Mouse (Mus musculus): Measurements from ENCODE around the gene Ddx52.

The Ddx52 gene

GRCm38 (mm10) chr11:83941950-83942840 is at the start of gene Ddx52:
Gene Ddx52, plus strand, starts transcription at chr11:83942062.
- in situ Hi-C loops (cut with MseI, MboI), result no loop called here

GRCm38 (mm10) chr11:83893325-83893724 is 48.5 kb upstream of the Ddx52 start:
- in situ Hi-C loops (cut with MseI, MboI), result no loop called here

GRCm38 (mm10) chr11:83896430-83897410 is 45.1 kb upstream of the Ddx52 start:
- in situ Hi-C loops (cut with MseI, MboI), result no loop called here

- in situ Hi-C loops (cut with MseI, MboI), result no loop called here
Observed at GRCm38 (mm10) chr11:83897569-83897968, 44.3 kb upstream of the Ddx52 start.

GRCm38 (mm10) chr11:83902812-83903211 is 39.0 kb upstream of the Ddx52 start:
- in situ Hi-C loops (cut with MseI, MboI), result no loop called here

GRCm38 (mm10) chr11:83905756-83906155 is 36.1 kb upstream of the Ddx52 start:
- in situ Hi-C loops (cut with MseI, MboI), result no loop called here

- in situ Hi-C loops (cut with MseI, MboI), result no loop called here
Observed at GRCm38 (mm10) chr11:83908376-83908775, 33.5 kb upstream of the Ddx52 start.

GRCm38 (mm10) chr11:83913824-83914311 is 28.0 kb upstream of the Ddx52 start:
- in situ Hi-C loops (cut with MseI, MboI), result no loop called here

- in situ Hi-C loops (cut with MseI, MboI), result no loop called here
Observed at GRCm38 (mm10) chr11:83914501-83914900, 27.4 kb upstream of the Ddx52 start.

- in situ Hi-C loops (cut with MseI, MboI), result no loop called here
Observed at GRCm38 (mm10) chr11:83922600-83922999, 19.3 kb upstream of the Ddx52 start.

GRCm38 (mm10) chr11:83927097-83927496 is 14.8 kb upstream of the Ddx52 start:
- in situ Hi-C loops (cut with MseI, MboI), result loop anchor here in 1 of 2 experiments (5.0 kb wide), 1 partner anchor 95 kb away; no protein-coding TSS in a partner anchor

GRCm38 (mm10) chr11:83932506-83933106 is 9.3 kb upstream of the Ddx52 start:
- in situ Hi-C loops (cut with MseI, MboI), result loop anchor here (5.0 to 10.0 kb wide), 2 partner anchors 115 to 118 kb away; no protein-coding TSS in a partner anchor

- in situ Hi-C loops (cut with MseI, MboI), result loop anchor here (5.0 to 10.0 kb wide), 2 partner anchors 116 to 119 kb away; no protein-coding TSS in a partner anchor
Observed at GRCm38 (mm10) chr11:83933376-83933775, 8.5 kb upstream of the Ddx52 start.

- in situ Hi-C loops (cut with MseI, MboI), result loop anchor here in 1 of 2 experiments (10.0 kb wide), 1 partner anchor 121 kb away; no protein-coding TSS in a partner anchor
Observed at GRCm38 (mm10) chr11:83935986-83936665, 5.7 kb upstream of the Ddx52 start.

GRCm38 (mm10) chr11:83938556-83938955 is 3.3 kb upstream of the Ddx52 start:
- in situ Hi-C loops (cut with MseI, MboI), result loop anchor here in 1 of 2 experiments (10.0 kb wide), 1 partner anchor 124 kb away; no protein-coding TSS in a partner anchor

GRCm38 (mm10) chr11:83956822-83957221 is 15.0 kb downstream of the Ddx52 start:
- in situ Hi-C loops (cut with MseI, MboI), result no loop called here

GRCm38 (mm10) chr11:83961983-83962382 is 20.1 kb downstream of the Ddx52 start:
- in situ Hi-C loops (cut with MseI, MboI), result no loop called here

- in situ Hi-C loops (cut with MseI, MboI), result no loop called here
Observed at GRCm38 (mm10) chr11:83963991-83964921, 22.4 kb downstream of the Ddx52 start, which contains the start of gene Synrg. Gene Synrg, plus strand, starts transcription at chr11:83964428.
